Mouse (Mus musculus) cerebellum, postnatal 25 days (tissue): Measurements from ENCODE around the gene Crk.

ENCODE experiments used
- DNase-seq, 2 experiments: peaks; one replicate each; pipeline ENCODE4 v3.0.0; 2021; ENCODE audit warnings: mixed read lengths in 2 of 2

Gene Crk

DNA sequence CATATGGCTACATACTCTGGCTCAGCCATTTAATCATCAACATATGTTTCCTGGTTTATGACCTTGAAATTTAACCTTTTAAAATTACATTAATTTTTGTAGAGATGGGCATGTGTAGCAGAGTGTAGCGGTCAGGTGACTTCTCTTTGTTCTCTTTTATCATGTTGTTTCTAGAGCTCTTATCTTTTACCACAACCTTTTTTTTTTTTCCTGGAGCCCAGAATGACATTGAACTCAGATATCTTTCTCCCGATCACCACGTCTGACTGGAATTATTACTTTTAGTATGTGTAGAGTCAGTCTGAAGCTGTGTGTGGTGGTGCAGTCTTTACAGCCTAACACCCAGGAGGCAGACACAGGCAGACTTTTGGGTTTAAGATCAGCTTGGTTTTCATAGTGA is 62.6 kb downstream of the Crk start:
- no peak for DNase-seq

DNA sequence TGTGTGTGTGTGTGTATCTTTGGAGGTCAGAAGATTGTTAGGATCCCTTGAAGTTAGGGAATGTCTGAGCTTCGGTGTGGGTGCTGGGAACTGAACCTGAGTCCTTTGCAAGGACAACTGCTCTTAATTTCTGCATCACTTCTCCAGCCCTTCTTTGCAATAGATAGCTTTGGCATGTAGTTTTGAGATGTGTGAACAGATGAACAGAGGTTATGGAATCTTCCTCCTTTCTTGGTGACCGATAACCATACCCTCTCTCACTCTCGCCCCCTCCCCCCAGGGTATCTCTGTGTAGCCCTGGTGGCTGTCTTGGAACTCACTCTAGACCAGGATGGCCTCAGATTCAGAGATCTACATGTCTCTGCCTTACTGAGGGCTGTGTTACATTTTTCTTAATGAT is 65.7 kb downstream of the Crk start:
- DNase-seq = no peak

- DNase-seq = peak in 1 of 2 experiments; percentile 57
Measured at GRCm38 (mm10) chr11:75750537-75750936, 71.5 kb downstream of the Crk start.

- no peak for DNase-seq
Measured at GRCm38 (mm10) chr11:75751082-75751481, 72.0 kb downstream of the Crk start.
